Mouse (Mus musculus) myocyte (in vitro differentiated cells): ENCODE measurements around the gene Paqr7.

Experiments used
- CEBPB ChIP-seq: IDR thresholded peaks from 2 replicates; pipeline ENCODE4 v1.6.1; 2011; ENCODE audit warnings: mild to moderate bottlenecking, moderate library complexity; ENCODE audit not compliant: poor library complexity, insufficient read depth, severe bottlenecking
- MYOD1 ChIP-seq, 3 experiments: IDR thresholded peaks; one replicate each; pipeline ENCODE4 v1.6.1; 2011; ENCODE audit warnings: control low read depth in 2 of 3, low read depth in 2 of 3, mild to moderate bottlenecking in 2 of 3, moderate library complexity in 1 of 3; ENCODE audit not compliant: insufficient read length in 2 of 3, control insufficient read depth in 1 of 3
- MYOG ChIP-seq, 3 experiments: IDR thresholded peaks; one replicate each; pipeline ENCODE4 v1.6.1; 2011; ENCODE audit warnings: control low read depth in 2 of 3, low read depth in 2 of 3, mild to moderate bottlenecking in 2 of 3; ENCODE audit not compliant: insufficient read length in 2 of 3, control insufficient read depth in 1 of 3, insufficient read depth in 1 of 3

DNA sequence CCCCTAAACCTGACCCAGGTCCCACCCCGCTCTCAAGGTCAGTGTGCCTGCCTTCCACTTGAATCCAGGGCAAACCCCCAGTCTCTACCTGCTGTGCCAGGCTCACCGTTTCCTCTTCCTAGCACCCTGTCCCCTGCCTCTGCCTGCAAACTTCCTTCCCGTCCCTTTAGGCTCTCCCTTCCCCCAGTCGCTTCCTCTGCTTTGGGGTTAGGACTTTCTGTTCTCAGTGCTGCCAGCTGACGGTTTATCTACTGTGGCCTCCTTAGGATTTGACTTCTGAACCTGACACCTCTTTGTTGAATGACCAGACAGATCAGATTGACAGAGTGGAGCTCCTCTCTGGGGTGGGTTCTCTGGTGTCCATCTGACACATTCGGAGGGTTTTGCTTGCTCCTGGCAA, 41.2 kb upstream of the Paqr7 start:
- TF ChIP-seq CEBPB (no peak), MYOG (IDR thresholded peaks at IDR 0.05; ENCODE audit: control insufficient read depth in 1 of 3, insufficient read depth in 1 of 3, insufficient read length in 2 of 3, low read depth in 2 of 3) (no peak), MYOD1 (IDR thresholded peaks at IDR 0.05; ENCODE audit: control insufficient read depth in 1 of 3, insufficient read length in 2 of 3, low read depth in 2 of 3) (no peak)
